Mouse (Mus musculus) adrenal gland, postnatal 14 days (tissue): ENCODE data around the gene Srd5a1. TPM values are rescaled to one million over a fixed set of nuclear protein-coding genes. Genes with fewer than 3 reads are reported as not detected.
"Not testable (repeated sequence)": the region's sequence is repeated elsewhere in the genome, so short reads cannot be mapped to it uniquely, and the experiment has no call there.

Experiments used
- DNase-seq: peaks from one replicate; pipeline ENCODE4 v3.0.0; 2021; ENCODE audit warnings: mixed read lengths
- total RNA-seq: library from RNA; stranded (reverse); gene quantifications from 2 replicates; pipeline ENCODE4 v1.2.3, GENCODE M21; 2021

The Srd5a1 gene
- total RNA-seq, 1 experiment from 2014 or later: 18.2 TPM

DNA sequence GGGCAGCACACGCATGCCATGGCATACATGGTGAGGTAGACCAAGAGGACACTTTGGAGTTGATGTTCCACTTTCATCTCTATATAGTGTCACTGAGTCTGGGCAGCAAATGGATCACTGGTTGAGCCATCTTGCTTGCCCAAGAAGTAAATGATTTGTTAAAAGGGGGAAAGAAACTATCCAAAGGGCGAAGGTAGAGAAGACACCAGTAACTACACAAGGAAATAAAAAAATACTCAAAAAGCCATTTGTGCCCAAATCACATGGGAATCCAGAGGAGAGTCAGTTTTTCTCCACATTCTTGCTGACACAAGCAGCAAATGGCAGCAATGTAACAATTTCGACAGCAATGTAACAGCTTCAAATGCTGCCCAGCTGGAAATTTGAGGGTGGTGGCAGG, 38.6 kb downstream of the Srd5a1 start:
- no peak for DNase-seq

GRCm38 (mm10) chr13:69569201-69569600, 42.0 kb downstream of the Srd5a1 start:
- no peak for DNase-seq

DNA sequence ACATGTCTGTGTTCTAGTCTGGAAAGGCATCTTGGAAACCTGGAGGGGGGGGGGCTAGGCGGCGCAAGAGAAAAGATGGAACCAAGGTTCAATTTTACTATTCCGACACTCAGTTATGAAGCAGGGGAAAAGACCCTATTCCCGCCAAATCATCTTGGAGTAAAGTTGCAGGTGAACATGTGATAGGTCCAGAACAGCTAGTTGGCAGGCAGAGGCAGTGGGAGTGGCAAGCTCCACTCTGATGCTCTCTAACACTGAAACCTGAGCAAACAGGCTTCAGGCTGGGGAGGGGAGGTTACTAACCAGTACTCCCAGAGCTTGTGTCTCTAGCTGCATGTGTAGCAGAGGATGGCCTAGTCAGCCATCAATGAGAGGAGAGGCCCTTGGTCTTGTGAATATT, 45.8 kb downstream of the Srd5a1 start:
- not testable (repeated sequence) for DNase-seq

- DNase-seq: no peak
These were observed 46.7 kb downstream of the Srd5a1 start for GRCm38 (mm10) chr13:69564573-69564972.

DNA sequence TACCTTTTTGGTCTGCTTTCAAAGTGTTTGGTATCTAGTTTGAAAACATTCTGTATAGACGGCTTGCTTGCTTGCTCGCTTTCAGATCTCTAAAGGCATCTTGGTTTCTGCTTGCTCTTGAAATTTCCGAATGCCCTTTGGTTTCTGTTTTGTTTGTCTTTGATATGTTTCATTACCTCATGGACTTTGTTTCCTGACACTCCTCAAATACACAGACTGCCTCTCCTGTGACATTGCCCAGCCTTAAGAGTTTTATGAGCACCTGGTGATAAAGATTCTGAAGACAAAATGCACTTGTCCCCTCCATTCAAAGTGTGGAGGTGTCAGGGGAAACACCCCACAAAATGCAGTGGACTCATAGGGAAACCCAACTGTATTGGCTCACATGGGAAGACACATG, 47.3 kb downstream of the Srd5a1 start:
- no peak for DNase-seq

GRCm38 (mm10) chr13:69562654-69563574, 48.3 kb downstream of the Srd5a1 start:
- DNase-seq: no peak

GRCm38 (mm10) chr13:69562004-69562403, 49.2 kb downstream of the Srd5a1 start:
- no peak for DNase-seq

DNA sequence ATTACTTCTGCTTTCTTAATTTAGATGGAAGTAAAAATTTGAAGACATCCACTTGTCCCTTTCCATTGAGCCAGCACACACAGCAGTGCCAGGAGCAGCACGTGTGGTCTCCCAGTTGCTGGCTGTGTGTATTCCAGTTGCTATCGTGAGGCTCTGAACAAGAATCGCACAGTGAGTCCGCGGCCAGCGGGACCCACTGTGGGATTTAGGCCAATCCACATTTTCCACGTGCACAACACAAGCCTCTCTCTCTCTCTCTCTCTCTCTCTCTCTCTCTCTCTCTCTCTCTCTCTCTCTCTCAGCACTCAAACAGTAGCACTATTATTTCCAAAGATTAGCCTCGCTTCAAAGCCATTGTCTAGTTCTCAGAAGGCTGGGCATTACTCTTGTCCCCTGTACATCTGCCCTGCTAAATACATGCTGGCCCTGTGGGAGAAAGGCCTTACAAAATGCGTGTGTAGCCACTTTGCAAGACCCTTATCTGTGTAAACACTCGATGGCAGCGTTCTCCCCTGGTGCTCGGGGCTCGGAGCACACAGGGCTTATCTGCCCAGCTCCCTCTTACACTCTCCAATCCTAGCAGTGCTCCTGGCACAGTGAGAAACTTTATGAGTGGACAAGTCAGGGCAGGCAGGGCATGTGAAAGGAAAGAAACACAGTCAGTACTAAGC, 51.8 kb downstream of the Srd5a1 start:
- no peak for DNase-seq

DNA sequence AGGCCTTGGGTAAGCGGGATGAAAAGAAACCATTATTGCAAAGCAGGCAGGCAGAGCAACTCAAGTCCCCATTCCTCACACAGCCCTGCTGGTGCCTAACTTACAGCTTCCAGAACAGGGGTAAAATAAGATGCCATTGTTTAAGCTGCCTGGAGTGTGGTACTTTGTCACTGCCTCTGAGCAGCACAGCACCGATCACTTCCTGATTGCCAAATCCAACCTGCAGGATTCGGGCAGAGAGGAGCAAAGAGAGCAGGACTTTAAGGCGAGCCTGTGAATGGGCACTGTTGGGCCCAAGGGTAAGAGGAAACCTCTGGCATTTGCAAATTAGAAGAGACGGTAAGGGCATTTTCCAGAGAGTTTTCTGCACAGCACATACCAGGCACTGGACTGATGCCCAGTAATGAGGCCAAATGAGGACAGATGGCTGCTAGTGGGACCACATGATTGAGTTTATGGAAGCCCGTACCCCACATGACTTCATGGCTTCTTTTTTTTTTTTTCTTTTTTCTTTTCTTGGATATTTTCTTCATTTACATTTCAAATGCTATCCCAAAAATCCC, 53.1 kb downstream of the Srd5a1 start:
- peak; percentile 12 for DNase-seq

DNA sequence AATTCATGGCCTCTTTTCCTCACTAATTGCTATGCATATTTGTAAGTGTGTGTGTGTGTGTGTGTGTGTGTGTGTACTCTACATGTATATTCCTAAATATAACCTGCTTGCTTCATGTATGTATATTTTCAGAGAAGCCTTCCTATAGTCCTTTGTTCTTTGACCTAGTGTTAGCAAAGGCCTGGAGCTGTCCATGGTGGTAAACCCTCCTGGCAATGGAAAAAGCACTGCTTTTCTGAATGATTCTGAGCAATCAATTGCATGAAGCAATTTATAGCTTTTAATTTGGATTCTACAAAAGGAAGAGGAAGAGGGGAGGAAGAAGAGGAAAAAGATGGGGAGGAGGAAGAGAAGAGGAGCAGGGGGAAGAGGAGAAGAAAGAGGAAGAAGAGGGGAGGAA, 54.5 kb downstream of the Srd5a1 start:
- DNase-seq: no peak

GRCm38 (mm10) chr13:69555957-69556482, 55.2 kb downstream of the Srd5a1 start:
- DNase-seq: no peak

DNA sequence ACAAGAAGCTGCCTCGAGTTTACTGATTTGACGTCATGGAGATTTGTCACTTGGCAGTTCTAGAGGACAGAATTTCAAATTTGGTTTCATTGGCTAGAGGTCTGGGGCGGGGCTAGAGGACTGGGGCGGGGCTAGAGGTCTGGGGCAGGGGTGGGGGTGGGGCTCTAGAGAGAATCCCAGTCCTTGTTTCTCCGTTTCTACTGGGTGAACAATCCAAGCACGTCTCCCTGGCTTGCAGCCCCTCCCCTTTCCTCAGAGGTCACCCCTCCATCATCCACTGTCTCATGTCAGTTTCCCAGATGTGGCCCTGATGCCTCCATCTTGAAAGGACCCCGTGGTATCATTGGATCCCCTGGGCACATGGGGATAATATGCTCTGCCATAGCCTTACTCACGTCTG, 56.2 kb downstream of the Srd5a1 start:
- DNase-seq: no peak

DNA sequence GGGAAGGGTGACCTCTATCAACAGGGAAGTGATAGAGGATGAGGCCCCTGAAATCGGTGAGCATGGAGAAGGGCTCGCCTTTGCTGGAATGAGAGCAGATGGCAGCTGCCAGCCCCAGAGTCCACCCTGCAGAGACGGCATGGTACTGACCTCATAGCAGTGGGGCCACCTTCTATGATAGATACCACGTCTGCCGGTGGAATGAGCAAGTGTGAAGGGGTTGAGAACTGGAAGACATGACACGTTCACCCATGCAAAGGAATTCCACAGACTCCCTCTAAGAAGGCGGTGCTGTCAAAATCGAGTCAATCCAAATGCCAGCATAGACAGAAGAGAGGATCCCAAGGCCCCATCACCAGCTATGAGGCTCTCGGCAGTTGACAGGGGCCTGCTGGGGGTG, 57.0 kb downstream of the Srd5a1 start:
- no peak for DNase-seq

DNA sequence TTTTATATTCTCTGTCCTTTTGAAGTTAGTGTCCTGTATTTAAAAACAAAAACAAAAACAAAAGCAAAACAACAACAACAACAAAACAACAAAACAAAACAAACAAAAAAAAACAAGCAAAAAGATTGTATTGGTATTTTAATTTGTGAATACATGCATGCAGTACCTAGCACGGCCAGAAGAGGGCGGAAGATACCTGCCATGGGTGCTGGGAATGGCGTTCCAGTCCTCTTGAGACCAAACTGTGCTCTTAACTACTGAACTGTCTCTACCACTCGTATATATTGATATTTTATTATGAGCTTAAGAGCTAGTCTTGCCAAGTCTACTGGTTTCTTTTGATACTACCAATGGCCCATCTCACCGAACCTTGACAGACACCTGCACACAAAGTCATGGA, 58.2 kb downstream of the Srd5a1 start:
- peak; percentile 68 for DNase-seq

- DNase-seq: no peak
These were observed 60.4 kb downstream of the Srd5a1 start for GRCm38 (mm10) chr13:69550831-69551230.

GRCm38 (mm10) chr13:69549980-69550379, 61.3 kb downstream of the Srd5a1 start:
- no peak for DNase-seq

GRCm38 (mm10) chr13:69547488-69548180, 63.6 kb downstream of the Srd5a1 start:
- DNase-seq: no peak

DNA sequence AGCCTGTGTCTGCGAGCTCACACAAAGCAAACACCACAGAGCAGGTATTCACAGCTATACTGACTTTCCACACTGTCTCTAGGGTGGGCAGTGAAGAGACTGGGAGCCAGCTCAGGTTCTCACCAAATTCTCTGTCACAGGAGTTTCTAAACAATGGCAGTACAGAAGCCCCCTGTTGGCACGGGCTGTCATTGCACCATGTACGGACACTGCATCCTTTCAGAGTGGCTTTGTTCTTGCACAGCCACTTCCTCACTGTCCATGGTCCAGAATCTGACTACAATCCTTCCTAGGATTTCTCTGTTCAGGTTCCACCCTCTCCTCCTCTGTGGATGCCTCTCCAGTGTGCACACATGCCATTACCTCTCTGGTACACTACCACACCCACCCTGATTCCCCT, 66.2 kb downstream of the Srd5a1 start:
- DNase-seq: peak; percentile 58

GRCm38 (mm10) chr13:69543595-69543994, 67.6 kb downstream of the Srd5a1 start:
- DNase-seq: no peak

DNA sequence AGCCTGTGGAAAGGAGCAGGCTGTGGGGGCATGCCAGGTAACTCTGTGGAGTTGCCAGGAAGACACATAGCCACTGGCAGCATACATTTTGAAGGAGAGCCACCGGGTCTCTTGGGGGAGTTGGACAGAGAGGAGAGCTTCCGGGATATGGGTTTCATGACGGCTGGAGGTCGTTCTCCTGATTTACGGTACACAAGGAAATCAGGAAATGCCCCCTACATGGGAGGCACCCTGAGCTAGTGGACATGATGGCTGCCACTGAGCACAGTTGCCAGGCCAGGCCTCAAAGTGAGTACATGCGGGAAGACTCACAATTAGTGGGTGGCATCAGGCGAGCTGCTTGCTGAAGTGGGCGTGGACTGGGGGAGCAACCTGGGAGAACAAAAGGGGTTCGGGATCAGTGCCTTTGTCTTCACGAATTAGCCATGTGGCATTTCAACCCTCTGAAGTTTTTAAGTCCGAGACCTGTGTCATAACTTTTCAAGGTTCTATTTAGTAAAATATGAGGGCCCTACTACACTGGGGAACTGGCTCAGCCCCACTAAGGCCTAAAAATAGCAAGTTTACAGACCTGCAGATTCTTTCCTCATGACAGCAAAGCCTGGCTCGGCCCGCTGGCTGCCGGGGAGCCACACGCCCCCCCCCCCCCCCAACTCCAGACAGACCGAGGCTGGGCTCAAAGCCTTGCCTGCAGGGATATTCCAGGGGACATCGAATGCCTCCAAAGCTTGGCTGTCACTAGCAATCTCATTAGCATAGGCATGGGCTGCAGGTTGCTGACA, 68.5 kb downstream of the Srd5a1 start:
- DNase-seq: peak; percentile 36

GRCm38 (mm10) chr13:69541776-69542175, 69.5 kb downstream of the Srd5a1 start:
- DNase-seq: no peak

- DNase-seq: peak; percentile 65
These were observed 70.0 kb downstream of the Srd5a1 start for GRCm38 (mm10) chr13:69541209-69541608.
